Mouse (Mus musculus) liver (tissue): ENCODE results near the gene Rpf2.

Experiments used
- DNase-seq: peaks from one replicate; pipeline ENCODE4 v3.0.0-alpha.2; 2020; ENCODE audit warnings: mixed read lengths

Rpf2 gene

DNA sequence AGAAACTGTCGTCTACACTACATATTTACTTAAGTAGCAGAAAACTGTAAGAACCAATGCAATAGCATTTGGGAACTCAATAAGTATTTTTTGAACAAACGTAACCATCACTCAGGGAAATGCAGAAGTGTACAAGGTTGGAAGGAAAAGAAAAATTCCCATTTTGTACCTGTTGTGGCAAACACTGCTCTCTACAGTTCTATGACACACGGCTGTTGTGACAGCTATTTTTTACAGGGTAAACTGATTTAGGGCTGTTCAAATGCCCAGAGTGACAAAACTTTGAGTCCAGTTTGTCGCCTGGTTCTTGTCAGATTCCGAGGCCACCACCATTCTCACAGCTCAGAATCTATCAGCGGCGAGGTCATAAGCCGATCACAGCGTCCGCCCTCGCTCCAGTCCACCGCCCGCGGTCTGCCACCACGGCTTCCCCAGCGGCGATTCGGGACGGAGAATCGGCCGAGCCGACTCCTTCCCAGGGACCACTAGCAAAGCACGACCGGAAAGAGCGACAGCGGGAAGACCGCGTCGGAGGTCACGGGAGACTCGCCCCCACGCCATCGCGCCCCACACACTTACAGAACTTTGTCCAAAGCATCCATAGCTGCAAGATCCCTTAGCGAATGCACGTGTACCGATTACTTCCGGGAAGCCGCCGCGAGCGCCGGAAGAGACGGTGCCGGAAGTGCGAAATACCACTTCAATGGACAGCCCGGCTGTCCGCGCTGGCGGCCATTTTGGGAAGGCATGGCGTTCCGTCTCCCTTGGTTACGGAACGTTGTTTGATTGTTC lies at the start of gene Rpf2:
Gene Rpf2 (minus strand): TSS at position 663 of the 792 bp plus-strand sequence.
- DNase-seq, result peak; percentile 86

DNA sequence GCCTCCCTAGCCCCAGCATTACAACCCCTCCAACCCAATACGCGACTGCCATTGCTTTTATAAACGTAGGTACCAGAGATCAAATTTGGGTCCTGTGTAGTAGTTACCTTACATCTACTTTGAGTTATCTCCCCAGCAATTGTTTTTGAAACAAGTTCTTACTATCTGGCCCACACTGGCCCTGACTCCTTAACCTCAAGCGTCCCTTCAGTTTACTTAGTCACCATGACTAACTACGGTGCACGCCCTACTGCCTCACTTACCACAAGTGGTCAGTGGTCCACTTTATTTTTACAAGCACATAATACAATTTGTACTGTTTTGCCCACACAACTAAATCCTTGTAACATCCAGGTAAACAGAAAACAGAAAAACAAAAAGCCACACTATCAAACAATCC lies 45.8 kb upstream of the Rpf2 start:
- no peak for DNase-seq

GRCm38 (mm10) chr10:40286767-40287166 lies 39.9 kb upstream of the Rpf2 start:
- no peak for DNase-seq

DNA sequence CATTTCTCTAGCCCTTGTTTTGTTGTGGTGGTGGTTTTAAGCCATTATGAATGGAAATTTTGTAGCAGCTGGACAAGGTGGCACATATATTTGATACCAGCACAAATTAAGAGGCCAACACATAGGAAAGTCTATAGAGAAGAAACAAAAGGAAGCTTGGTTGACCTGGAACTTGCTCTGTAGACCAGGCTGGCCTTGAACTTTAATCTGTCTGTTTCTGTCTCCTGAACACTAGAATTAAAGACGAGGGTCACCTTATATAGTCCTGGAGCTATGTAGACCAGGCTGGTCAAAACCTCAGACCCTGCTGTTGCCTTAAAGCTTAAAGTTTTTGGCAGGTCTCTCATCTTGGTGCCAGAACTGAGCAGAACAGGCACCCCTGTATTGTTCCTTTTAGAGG lies 38.7 kb upstream of the Rpf2 start:
- DNase-seq, result no peak

DNA sequence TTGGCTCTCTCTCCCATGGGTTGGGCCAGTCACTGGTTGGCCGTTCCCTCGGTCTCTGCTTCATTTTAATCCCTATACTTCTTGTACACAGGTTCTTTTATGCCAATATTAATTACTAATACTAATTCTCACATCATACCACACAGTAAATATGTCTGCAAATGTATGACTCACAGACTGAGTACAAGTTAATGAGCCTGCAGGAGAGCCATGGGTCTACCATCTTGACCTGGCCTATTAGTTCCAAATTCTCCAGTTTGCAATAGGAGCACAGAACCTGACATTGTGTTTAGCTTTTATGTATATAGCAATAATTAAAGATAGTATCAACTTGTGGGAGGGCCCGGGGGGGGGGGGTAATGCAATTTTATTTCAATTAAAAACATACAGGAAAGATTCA lies 38.2 kb upstream of the Rpf2 start:
- no peak for DNase-seq

- DNase-seq, result no peak
Measured at GRCm38 (mm10) chr10:40284179-40284831, 37.5 kb upstream of the Rpf2 start.

DNA sequence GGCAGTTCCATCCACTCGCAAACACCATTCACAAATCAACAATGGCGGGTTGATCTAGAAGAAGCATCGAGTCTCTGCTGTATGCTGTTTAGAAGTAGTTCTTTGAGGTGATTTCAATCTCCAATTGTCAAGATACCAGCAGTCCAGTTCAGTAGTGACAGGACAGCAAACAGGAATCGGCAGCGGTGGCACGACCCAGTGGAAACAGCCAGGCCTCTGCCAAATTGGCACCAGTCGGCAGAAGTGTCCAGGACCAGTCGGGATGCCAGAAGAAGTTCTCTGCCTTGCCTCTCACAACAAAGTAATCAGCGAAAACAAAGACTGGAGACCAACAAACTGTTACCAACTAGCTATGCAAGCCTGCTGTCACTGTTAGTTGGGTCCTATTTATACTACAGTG lies 36.8 kb upstream of the Rpf2 start:
- DNase-seq, result no peak

DNA sequence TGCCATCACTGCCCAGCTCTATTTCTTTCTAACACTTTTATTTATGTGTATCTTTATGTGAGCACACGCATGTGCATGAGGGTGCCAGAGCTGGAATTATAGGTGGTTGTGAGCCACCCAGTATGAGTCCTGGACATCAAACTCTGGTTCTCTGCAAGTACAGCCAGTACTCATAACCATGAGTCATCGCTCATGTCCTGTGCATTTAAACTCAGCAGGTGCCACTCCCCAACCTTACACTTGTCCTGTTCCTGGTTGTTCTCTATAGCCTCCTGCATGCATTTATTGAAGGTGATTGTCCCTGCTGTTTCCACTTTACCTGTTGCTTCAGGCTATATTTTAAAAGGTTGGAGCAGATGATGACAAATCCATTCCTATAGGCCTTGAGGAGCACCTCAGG lies 34.7 kb upstream of the Rpf2 start:
- no peak for DNase-seq

GRCm38 (mm10) chr10:40278317-40278716 lies 31.5 kb upstream of the Rpf2 start:
- no peak for DNase-seq

DNA sequence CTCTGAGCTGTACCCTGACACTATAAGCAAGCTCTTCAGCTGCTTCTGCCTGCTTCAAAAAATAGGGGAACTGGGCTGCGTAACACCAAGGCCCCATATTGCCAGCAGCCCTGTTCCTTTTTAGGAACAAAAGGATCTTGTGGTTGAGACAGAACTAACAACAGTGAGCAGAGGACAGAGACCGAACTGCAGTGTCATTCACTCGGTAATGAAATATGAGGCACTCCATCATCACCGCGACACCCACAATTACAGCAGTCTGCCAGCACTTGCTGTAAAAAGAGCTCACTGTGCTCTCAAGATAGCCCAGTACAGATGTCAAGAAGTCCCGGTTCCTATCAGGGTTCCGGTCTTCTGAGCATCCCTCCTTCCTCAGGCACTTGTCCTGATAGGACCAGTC lies 29.2 kb upstream of the Rpf2 start:
- DNase-seq, result peak; percentile 30

DNA sequence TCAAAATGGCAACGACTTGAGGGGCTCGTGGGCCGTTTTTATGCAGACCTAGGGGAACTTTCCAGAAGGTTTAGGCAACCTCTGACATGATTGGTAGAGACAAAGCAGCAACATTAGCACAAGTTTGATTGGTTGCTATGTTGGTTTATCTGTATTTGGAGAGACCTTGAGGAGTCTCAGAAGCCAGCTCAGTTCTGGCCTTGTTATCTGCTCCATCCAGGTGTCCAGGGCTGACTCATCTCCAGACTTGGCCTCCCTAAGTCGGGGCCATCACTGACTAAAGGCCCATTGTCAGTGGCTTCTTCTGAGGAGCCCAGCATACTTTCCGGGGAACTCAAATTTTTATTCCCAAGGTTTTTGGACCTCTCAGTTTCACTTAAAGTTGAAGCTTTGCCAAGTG lies 27.1 kb upstream of the Rpf2 start:
- peak; percentile 84 for DNase-seq

DNA sequence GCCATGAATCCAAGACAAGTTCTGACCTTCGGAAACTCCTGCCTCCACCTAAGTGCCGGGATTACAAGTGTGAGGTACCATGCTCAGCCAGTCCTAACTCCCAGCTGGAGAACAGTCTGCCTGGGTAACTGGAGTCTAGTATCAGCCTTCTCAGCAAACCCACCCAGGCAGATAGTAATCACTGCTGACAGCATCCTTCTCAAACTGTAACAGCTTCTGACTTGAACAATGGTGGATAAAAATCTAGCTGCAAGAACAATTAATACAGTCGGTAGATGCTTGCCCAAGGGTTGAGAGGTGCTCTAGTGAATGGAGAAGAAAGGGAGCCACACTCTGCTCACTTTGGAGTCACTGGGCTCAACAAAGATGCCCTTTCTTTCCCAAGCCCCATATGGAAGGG lies 24.4 kb upstream of the Rpf2 start:
- DNase-seq, result no peak

- DNase-seq, result no peak
Measured at GRCm38 (mm10) chr10:40264920-40265319, 18.1 kb upstream of the Rpf2 start.

GRCm38 (mm10) chr10:40263691-40264090 lies 16.9 kb upstream of the Rpf2 start:
- DNase-seq, result no peak

GRCm38 (mm10) chr10:40262200-40262599 lies 15.4 kb upstream of the Rpf2 start:
- no peak for DNase-seq

DNA sequence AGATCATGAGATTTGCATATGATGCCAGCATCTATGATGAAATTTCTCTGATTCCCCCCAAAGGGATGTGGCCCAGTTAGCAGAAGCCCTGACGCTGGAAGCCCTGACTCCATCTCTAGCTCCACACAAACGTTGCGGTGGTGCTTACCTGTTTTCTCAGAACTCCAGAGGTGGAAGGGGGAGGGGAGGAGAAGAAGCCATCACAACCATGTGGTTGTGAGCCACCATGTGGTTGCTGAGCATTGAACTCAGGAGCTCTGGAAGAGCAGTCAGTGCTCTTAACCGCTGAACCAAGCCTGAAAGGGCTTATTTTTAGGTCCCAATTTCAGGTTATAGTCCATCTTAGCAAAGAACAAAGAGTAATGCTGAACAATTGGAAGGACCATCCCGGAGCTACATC lies 13.5 kb upstream of the Rpf2 start:
- DNase-seq, result no peak

- peak; percentile 68 for DNase-seq
Measured at GRCm38 (mm10) chr10:40259542-40259941, 12.7 kb upstream of the Rpf2 start.

GRCm38 (mm10) chr10:40258976-40259375 lies 12.1 kb upstream of the Rpf2 start:
- peak; percentile 36 for DNase-seq

DNA sequence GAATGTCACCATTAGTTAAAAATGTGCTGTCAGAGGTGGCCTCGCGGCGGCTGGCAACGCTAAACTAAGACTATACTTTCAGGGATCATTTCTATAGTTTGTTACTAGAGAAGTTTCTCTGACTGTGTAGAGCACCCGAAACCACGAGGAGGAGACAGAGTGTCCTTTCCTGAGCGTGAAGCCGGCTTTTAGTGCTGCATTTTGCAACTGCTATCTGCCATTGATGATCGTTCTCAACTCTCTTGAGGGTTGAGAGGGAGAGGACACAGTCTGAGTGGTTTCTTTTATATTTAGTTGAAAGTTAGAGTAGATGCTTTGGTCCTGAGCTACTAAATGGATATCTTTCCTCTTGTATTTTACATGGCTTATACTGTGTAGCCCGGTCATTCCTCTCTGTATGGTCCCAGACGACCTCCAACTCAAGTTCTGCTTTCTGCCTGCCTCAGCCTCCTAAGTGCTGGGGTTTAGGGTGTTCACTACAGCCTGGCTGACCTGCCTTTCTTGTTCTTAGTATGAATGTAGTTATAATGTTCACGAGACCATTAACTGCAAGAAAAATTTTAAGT lies 11.6 kb upstream of the Rpf2 start:
- peak; percentile 88 for DNase-seq

DNA sequence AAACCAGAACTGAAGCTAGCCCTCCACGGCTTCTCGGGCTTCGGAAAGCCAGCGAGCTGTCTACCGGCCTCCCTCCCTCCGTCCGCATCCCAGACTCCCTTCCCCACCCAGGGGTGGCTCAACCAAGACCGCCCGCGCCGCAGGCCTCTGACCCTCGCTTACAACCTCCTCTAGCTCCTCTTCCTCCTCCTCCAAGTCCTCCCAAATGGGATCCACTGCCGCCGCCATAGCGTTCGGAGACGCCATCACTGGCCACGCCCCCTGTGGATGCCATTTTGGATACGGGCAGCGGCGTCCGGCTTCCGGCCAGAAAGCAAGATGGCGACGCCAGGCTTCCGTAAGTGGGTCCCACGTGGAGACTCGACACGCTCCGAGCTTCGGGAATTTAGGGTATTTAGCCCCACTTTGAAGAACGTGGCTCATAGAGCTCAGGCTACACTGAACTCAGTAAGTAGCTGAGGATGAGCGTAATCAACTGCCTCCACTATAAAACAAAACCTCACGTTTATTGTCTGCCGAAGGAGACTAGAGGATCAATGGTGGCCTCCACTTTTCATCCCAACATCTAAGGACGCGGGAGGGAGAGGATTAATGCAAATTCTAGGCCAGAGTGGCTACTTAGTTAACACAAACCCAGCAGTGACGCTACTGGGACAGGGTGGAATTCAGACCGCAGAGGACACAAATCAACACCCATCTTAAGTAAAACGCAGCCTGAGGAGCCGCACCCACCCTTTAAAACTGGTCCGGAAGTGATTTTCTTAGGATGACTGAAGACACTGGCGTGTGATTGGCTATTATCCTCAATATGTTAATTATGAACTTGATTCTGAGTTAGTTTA lies 10.8 kb upstream of the Rpf2 start, which contains the start of gene Gtf3c6:
Gene Gtf3c6 (minus strand): TSS at position 695 of the 842 bp plus-strand sequence.
- DNase-seq, result peak; percentile 95

- peak; percentile 86 for DNase-seq
Measured at GRCm38 (mm10) chr10:40256716-40257115, 9.9 kb upstream of the Rpf2 start.

GRCm38 (mm10) chr10:40250969-40251368 lies 4.1 kb upstream of the Rpf2 start:
- no peak for DNase-seq

GRCm38 (mm10) chr10:40249625-40250024 lies 2.8 kb upstream of the Rpf2 start:
- DNase-seq, result no peak
